Mouse (Mus musculus): ENCODE measurements around the gene Tm7sf3.

GRCm38 (mm10) chr6:146578586-146578985 is 64.0 kb downstream of the Tm7sf3 start:
- TF ChIP-seq CTCF (IDR thresholded peaks at IDR 0.05; ENCODE audit: borderline replicate concordance, insufficient read depth, low read length) (no peak), POLR2A (IDR thresholded peaks at IDR 0.05; ENCODE audit: low read depth, low read length) (no peak)

Data from embryonic fibroblast, embryonic 13.5 days (primary cell).